Mouse (Mus musculus): ENCODE measurements around the gene Rhot1. TPM values are rescaled to one million over a fixed set of nuclear protein-coding genes. Genes with fewer than 3 reads are reported as not detected.
A peak's percentile ranks its signal among the peaks of the same experiment; 100 is the strongest.

Rhot1 gene
- 32.1 and 37.1 TPM in 2 replicates for total RNA-seq (2014; rRNA removed)
- polyA plus RNA-seq (2012; rRNA removed), result 8.4 and 8.9 TPM in 2 replicates

GRCm38 (mm10) chr11:80208860-80209800 is at the start of gene Rhot1:
Rhot1 (plus strand) TSS chr11:80209019.
- no peaks in the 10 kb centered on the region for H3K27me3 ChIP-seq (ENCODE audit: control insufficient read depth, insufficient read depth, low read length)
- TF ChIP-seq CTCF (IDR thresholded peaks at IDR 0.05; ENCODE audit: low read depth, low read length) (peak; percentile 91), POLR2A (IDR thresholded peaks at IDR 0.05; ENCODE audit: extremely low read depth, insufficient read depth, low read length) (peak; percentile 93)
- peak within 1 kb of the TSS; percentile 81 for H3K4me3 ChIP-seq (ENCODE audit: insufficient read depth, low read depth, low read length)
- peaks cover 16% of the 10 kb centered on the region for H3K4me1 ChIP-seq (ENCODE audit: control insufficient read depth, insufficient read depth, low read length)
- peaks cover 3% of the 10 kb centered on the region; the same call in 1 of the 2 replicates for H3K36me3 ChIP-seq (ENCODE audit: control insufficient read depth, insufficient read depth, low read length)
- WGBS, result under 1% methylated on average over 78 of the region's 78 CpGs
- H3K27ac ChIP-seq (replicated peaks; ENCODE audit: insufficient read depth, low read depth, low read length), result peak within 1 kb of the TSS; percentile 86
- peaks cover 20% of the 10 kb centered on the region; the same call in 1 of the 2 replicates for H3K79me2 ChIP-seq (ENCODE audit: control insufficient read depth, insufficient read depth, low read length)
- peak within 1 kb of the TSS; percentile 98 for H3K9ac ChIP-seq (ENCODE audit: low read depth, low read length)
- DNase-seq (ENCODE audit: extremely low read depth, low read depth, low spot score), result peak; percentile 85

DNA sequence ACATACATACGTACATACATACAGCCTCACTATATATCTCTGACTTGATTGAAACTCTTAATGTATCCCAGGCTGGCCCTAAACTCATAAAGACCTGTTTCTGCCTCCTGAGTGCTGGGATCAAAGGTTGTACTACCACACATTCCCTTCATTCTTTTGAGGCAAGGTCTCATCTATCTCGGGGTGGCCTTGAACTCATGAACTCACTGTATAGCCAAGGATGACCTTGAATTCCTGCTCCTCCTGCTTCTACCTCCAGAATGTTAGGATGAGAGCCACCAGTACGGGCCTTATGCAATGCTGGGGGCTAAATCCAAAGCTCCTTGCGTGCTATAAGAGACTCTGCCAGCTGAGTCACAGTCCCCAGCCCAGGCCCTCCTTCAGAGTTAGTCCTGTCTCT is 47.8 kb upstream of the Rhot1 start:
- H3K4me1 ChIP-seq (ENCODE audit: control insufficient read depth, insufficient read depth, low read length), result peaks cover 29% of the 10 kb centered on the region
- no peak for DNase-seq (ENCODE audit: extremely low read depth, low read depth, low spot score)
- H3K4me3 ChIP-seq (ENCODE audit: insufficient read depth, low read depth, low read length), result no peak overlapping the region
- 0 out of 2 replicates have a peak overlapping the region, but pooled peaks have one; percentile 21 for H3K9ac ChIP-seq (ENCODE audit: low read depth, low read length)
- peaks cover 54% of the 10 kb centered on the region; the same call in 1 of the 2 replicates for H3K36me3 ChIP-seq (ENCODE audit: control insufficient read depth, insufficient read depth, low read length)
- H3K79me2 ChIP-seq (ENCODE audit: control insufficient read depth, insufficient read depth, low read length), result no peaks in the 10 kb centered on the region; the same call in 1 of the 2 replicates
- TF ChIP-seq POLR2A (IDR thresholded peaks at IDR 0.05; ENCODE audit: extremely low read depth, insufficient read depth, low read length) (no peak), CTCF (IDR thresholded peaks at IDR 0.05; ENCODE audit: low read depth, low read length) (no peak)
- 51% methylated on average over 4 of the region's 4 CpGs for WGBS
- no peaks in the 10 kb centered on the region for H3K27me3 ChIP-seq (ENCODE audit: control insufficient read depth, insufficient read depth, low read length)
- no peak overlapping the region; the same call in 1 of the 2 replicates for H3K27ac ChIP-seq (replicated peaks; ENCODE audit: insufficient read depth, low read depth, low read length)

- no peak for TF ChIP-seq POLR2A (IDR thresholded peaks at IDR 0.05; ENCODE audit: extremely low read depth, insufficient read depth, low read length)
- no peak for TF ChIP-seq CTCF (IDR thresholded peaks at IDR 0.05; ENCODE audit: low read depth, low read length)
- Histone ChIP-seq H3K36me3 (ENCODE audit: control insufficient read depth, insufficient read depth, low read length) (peaks cover 58% of the 10 kb centered on the region), H3K27ac (replicated peaks; ENCODE audit: insufficient read depth, low read depth, low read length) (0 out of 2 replicates have a peak overlapping the region, but pooled peaks have one; percentile 12), H3K9ac (ENCODE audit: low read depth, low read length) (no peak overlapping the region), H3K4me1 (ENCODE audit: control insufficient read depth, insufficient read depth, low read length) (peaks cover 22% of the 10 kb centered on the region; the same call in 1 of the 2 replicates), H3K27me3 (ENCODE audit: control insufficient read depth, insufficient read depth, low read length) (no peaks in the 10 kb centered on the region), H3K79me2 (ENCODE audit: control insufficient read depth, insufficient read depth, low read length) (no peaks in the 10 kb centered on the region; the same call in 1 of the 2 replicates), H3K4me3 (ENCODE audit: insufficient read depth, low read depth, low read length) (no peak overlapping the region)
- 79% methylated on average over 7 of the region's 7 CpGs for WGBS
- no peak for DNase-seq (ENCODE audit: extremely low read depth, low read depth, low spot score)
Measured at GRCm38 (mm10) chr11:80163362-80164116, 45.3 kb upstream of the Rhot1 start.

DNA sequence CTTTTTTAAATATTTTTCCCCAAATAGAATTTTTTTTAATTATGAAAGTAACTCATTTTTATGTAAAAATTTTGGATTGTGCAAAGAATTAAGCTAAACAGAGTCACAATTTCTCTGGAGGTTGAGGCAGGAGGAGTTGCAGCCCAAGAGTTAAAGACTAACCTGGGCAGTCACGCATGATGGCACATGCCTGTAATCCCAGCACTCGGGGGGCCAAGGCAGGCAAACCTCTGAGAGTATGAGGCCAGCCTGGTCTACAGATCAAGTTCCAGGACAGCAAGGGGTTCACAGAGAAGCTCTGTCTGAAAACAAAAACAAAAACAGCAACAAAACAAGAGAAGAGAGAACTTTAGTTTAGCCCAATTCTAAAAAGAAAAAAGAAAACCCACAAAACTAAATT is 44.6 kb upstream of the Rhot1 start:
- no peak for TF ChIP-seq CTCF (IDR thresholded peaks at IDR 0.05; ENCODE audit: low read depth, low read length)
- no peak for TF ChIP-seq POLR2A (IDR thresholded peaks at IDR 0.05; ENCODE audit: extremely low read depth, insufficient read depth, low read length)
- H3K79me2 ChIP-seq (ENCODE audit: control insufficient read depth, insufficient read depth, low read length), result no peaks in the 10 kb centered on the region; the same call in 1 of the 2 replicates
- 87% methylated on average over 2 of the region's 2 CpGs for WGBS
- no peak for DNase-seq (ENCODE audit: extremely low read depth, low read depth, low spot score)
- H3K4me3 ChIP-seq (ENCODE audit: insufficient read depth, low read depth, low read length), result no peak overlapping the region
- H3K27me3 ChIP-seq (ENCODE audit: control insufficient read depth, insufficient read depth, low read length), result no peaks in the 10 kb centered on the region
- peaks cover 64% of the 10 kb centered on the region for H3K36me3 ChIP-seq (ENCODE audit: control insufficient read depth, insufficient read depth, low read length)
- peaks cover 19% of the 10 kb centered on the region; the same call in 1 of the 2 replicates for H3K4me1 ChIP-seq (ENCODE audit: control insufficient read depth, insufficient read depth, low read length)
- peak overlapping the region; percentile 22; the same call in 1 of the 2 replicates for H3K27ac ChIP-seq (replicated peaks; ENCODE audit: insufficient read depth, low read depth, low read length)
- H3K9ac ChIP-seq (ENCODE audit: low read depth, low read length), result no peak overlapping the region

GRCm38 (mm10) chr11:80168121-80168520 is 40.7 kb upstream of the Rhot1 start:
- TF ChIP-seq CTCF (IDR thresholded peaks at IDR 0.05; ENCODE audit: low read depth, low read length), result no peak
- no peak for TF ChIP-seq POLR2A (IDR thresholded peaks at IDR 0.05; ENCODE audit: extremely low read depth, insufficient read depth, low read length)
- Histone ChIP-seq H3K4me3 (ENCODE audit: insufficient read depth, low read depth, low read length) (no peak overlapping the region), H3K27me3 (ENCODE audit: control insufficient read depth, insufficient read depth, low read length) (no peaks in the 10 kb centered on the region), H3K9ac (ENCODE audit: low read depth, low read length) (no peak overlapping the region), H3K79me2 (ENCODE audit: control insufficient read depth, insufficient read depth, low read length) (no peaks in the 10 kb centered on the region), H3K4me1 (ENCODE audit: control insufficient read depth, insufficient read depth, low read length) (peaks cover 30% of the 10 kb centered on the region), H3K27ac (replicated peaks; ENCODE audit: insufficient read depth, low read depth, low read length) (peak overlapping the region; percentile 31; the same call in 1 of the 2 replicates), H3K36me3 (ENCODE audit: control insufficient read depth, insufficient read depth, low read length) (peaks cover 46% of the 10 kb centered on the region)
- no peak for DNase-seq (ENCODE audit: extremely low read depth, low read depth, low spot score)
- WGBS, result 90% methylated on average over 9 of the region's 9 CpGs
